Mouse (Mus musculus) testis, postnatal 10 days (tissue): ENCODE data around the gene Hoxd10.

Experiments used
- DNase-seq: peaks from one replicate; pipeline ENCODE4 v3.0.0; 2021; ENCODE audit warnings: low spot score

Gene Hoxd10

DNA sequence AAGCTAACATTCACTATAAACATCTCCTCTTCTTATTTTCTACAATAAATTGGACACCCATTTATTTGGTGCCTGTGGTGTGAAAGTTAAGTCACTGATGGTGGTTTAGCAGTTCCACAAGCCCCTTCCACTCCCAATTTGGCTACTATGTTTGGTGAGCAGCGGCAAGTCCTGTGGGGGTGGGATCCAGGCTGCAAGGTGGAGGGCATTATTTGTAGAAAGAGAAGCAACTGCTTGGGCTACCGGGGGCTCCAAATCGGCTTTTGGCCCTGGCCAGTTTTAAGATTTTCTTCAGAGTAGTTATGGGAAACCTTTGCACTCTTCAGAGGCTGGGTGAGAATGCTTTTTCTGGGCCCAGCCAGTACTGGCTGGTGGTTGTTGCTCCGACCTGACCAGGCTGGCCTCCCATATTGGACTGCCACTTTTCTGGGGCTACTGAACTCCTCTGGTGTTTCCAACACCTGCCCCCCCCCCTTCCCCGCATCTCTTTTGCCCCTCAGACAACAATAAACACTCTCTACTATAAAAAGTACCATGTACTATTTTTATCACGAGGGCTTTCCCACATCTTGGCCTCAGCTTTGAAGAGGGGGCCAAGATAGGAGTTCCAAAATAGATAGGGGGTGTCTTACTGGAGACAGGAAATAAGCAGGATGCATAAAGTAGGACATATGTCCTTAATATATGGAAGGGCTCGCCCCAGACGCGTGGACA is 40.2 kb downstream of the Hoxd10 start:
- DNase-seq: no peak

- no peak for DNase-seq
Observed at GRCm38 (mm10) chr2:74732513-74733316, 41.0 kb downstream of the Hoxd10 start.

DNA sequence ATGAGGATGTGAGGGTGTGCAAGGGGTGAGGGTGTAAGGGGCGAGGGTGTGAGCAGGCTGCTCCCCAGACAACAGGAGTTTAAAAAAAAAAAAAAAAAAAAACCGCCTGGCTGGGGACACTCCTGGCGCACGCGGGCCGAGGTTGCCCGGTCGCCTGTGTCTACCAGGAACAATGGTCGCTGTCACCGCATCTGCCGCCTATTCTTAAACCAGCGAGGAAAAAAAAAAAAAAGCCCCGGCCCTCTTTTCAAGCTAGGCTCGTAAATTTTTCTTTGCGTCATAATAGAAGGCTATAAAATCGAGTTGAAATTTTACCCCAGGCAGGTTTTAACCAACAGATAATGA is 41.6 kb downstream of the Hoxd10 start:
- no peak for DNase-seq

DNA sequence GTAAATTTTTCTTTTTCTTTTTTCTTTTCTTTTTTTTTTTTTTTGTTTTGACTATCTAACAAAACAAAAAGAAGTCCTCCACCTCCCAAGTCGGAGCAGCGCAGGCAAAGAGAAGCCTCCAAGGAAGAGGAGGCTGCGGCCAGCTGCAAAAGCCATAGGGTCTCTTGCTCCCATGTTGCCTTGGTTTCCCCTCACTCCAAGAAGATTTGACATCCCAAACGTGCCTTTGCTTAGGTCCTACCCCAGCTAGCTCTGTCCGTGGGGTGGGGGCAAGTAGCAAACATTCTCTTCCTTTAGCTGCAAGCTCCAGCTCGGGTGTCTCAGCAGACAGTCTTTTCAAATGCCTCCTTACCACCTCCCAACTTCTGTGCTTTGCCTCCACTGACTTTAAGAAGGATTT is 42.0 kb downstream of the Hoxd10 start:
- DNase-seq: no peak

DNA sequence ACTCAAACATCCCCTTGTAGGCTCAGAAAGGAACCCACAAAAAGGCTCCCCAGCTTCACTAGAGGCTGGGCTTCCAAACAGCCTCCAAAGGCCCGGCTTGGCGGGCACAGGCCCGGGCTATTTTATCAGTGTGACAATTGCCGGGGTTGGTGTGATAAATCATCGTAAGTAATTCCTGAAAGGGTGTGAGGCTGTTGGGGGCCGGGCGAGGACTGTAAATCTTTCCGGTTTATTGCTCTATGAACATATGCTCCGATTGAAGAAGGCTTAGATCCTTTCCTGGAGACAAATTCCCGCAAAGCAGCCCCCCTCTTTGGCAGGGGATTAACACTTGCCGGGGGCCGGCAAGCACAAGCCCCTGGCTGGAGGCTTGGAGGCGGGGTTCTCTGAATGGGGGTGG is 42.7 kb downstream of the Hoxd10 start:
- no peak for DNase-seq

DNA sequence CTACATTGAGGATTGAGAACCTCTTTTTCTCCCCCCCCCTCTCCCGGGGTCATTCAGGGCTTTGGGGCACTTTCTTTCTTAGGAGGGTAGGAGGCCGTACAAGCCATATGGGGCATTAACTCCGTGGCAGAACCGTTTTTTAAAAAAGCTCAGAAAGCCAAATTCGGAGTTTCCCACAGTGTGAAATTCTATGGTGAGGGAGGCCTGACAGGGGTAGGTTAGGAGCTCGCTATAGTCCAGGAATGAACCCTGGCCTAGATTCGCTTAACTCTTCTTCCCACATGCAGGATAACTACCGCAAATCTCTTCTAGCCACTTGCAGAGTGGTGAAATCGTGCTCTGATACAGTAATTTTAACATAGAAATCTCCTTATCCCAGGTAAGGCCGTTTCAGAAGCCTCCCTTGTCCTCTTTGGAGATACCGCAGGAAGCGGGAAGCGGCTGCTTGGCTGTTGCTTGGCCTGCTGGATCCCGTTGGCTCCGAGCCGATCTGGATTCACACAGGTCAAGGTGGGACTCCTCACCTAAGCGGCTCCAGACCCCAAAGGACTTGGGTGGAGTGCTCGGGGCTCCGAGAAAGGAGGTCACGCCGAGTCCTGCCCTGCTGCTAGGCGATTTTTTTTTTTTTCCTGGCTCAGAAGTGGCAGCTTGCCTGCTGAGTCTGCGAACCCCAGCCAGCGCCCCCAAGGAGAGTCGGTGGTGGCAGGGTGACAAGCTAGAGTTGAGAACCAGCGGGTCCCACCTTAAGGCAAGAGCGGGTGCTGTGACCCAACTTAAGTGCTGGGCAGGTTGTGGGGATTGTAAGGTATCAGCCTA is 43.5 kb downstream of the Hoxd10 start:
- no peak for DNase-seq

DNA sequence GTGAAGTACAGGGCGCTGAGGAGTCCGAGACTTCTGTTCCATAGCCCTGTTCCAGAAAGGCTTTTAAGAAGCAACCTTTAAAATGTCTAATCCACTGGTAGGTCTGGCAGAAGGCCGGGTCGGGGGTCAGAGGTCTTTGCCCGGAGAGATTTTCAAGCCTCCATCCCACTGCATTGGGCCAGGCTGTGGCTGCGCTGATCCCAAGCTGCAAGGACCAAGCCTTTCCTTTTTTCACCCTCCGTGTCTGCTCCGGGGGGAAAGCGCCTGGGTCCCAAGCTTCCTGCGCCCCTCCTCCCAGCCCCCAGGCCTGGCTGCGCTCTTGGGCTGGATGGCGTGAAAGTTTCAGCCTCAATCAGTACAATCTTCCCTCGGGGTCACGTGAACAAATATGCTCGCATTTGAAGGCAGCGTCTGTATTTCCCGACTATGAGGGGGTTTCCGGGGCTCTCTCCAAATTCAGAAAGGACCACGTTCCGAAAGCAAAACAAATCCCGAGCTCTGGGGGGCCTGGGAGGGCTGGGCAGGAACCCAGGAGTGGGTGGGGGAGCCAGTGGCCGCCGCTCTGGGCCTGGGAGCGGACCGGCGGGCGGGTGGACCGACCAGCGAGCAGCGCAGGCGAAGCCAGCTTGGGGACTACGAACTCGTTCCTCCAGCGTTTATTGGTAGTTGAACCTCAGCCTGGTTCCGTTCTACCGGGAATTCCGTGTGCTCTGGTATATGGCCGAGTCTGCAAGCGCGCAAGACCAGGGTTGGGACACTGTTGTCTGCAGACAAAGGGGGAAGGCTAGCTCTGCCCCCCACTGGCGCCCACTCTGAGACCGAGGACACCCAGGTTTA is 44.3 kb downstream of the Hoxd10 start:
- DNase-seq: no peak

DNA sequence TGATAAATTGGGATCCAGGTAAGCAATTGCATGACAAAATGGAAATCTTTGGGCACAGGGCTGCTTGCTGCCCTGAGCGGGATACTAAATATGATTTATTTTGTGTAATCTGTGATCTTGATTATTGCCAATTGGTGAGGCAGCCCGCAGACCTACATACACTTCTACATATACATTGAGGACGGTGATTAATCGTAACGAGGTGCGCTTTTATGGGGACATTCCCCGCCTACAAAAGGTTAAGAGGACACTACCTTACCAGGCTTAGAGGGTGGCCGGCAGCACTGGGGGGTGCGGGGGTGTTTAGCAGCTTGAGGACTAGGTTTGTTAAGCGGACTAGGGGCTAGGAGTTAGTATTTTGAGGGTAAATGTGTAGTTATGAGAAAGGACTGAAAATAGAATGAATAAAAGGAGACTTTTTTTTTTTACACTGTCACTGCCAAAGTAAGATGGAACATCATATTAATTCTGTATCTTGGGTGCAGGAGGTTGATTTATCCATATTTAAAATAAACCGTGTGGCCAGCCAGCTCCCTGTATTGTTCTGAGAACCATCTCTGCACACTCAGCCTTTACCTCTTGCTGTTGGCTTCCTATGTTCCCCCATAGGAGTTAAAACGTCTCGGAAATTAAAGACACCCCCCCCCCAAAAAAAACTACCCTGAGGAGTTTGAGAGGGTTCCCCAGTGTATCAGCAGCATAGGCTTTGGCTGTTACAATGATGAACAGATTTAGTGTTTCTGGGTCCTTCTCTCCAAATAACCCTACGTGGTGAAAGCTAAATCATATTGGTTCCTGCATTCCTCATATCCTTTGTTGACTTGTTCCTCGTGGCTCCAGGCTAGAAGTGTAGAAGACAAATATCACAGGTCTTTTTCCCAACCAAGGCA is 45.2 kb downstream of the Hoxd10 start:
- no peak for DNase-seq

DNA sequence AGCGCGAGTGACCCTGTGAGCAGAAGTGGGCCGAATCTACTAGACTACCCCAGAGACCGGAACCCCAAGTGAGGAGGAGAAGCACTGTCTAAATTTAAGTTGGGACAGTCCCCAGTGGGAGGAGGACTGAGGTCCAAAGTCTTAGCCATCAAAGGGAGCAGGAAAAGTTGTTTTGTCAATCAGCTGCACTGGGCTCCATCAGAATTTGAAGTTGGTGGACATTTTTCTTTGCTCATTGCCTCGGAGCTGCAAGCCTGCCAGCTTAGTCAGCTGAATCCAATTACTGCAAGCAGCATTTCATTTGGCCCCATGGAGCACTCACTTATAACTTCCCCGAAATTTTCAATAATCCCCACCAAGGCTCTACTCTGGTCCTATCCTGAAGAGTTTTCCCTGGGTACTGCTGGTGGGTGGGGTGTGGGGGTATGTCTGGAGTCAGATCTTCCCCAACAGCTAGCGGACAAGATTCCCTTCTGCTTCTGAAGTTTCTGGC is 45.9 kb downstream of the Hoxd10 start:
- DNase-seq: no peak

DNA sequence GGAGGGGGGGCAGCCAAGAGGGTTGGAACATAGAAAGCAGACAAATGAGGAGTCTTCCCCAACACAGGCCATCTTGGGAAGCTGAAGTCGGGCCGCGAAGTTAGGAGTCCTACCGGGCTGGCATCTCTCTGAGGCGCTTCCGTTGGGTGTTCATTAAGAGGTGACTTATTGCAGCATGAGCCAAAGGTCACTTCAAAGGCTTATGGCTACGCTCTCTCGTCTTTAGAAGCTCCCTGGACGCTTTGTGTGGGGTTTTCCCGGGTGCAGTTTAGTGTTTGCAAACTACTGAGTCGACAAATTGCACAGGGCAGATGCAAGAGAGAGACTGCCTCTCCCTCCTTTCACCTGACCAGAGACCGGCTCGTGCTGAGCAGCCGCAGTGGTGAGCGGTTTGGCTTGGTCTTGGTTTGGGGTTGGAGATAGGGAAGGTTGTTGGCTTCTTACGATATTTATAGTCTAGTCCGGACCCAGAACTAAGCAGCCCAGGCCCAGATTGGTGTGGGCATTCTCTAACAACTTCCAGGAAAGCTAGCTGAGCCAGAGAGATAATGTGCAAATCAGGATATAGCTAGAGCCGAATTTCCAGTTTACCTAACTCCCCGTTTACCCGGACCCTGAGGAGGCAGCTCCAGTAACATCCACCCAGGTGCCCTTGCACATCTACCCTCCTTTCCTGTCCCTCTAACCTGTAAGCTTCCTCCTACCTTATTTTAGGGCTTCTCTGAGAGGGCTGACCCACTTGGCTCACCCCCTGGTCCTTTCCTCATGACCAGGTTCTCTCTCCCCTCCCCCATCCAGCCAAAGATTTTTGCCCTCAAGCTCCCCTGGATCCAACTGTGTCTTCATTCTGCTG is 47.1 kb downstream of the Hoxd10 start:
- DNase-seq: no peak

DNA sequence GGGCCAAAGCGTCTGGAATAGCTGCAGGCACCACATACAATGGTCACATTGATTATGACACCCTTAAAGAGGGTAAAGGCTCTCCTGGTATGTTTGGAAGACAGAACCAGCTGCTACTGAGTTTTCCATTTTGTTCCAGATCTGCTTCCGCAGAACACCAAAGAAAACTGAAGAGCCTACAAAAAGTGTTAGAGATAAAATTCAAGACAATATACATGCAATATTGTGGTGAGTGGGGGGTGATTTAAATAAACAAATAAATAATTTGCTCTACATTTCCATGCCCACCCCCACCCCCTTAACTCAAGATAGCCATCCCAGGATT is 47.7 kb downstream of the Hoxd10 start:
- DNase-seq: no peak

GRCm38 (mm10) chr2:74739869-74740268 is 48.1 kb downstream of the Hoxd10 start:
- no peak for DNase-seq

- DNase-seq: no peak
Observed at GRCm38 (mm10) chr2:74740311-74741091, 48.8 kb downstream of the Hoxd10 start.

DNA sequence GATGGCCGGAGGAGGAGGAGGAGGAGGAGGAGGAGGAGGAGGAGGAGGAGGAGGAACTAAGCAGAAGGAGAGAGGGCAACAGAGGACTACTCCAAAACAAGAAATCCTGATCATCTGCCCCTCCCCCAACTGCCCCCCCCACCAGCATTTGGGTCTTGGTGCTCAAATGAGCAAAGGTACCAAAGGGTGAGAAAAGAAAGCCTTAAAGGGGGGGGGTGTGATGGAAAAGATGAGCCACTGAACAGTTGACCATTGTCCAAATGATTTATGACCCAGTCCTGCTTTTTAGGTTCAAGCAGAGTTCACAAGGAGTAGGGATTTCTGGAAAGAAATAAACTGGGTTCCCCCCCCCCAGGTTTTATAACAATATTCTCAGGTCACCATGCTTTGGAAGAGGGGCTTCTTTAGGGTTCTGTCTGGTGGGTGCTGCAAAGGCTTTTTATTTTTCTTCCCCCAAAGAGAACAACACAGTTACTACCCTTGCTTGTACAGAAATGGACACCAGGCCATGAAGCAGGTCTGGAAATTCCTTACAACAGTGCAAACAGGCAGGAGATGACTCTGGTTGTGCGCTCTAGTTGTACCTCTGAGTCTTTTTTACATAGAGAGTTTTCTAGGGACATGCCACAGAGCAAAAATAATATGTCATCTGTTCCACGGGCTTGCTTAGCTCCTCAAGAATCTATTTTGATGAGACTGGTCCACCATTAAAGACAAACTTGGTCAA is 49.7 kb downstream of the Hoxd10 start:
- no peak for DNase-seq

DNA sequence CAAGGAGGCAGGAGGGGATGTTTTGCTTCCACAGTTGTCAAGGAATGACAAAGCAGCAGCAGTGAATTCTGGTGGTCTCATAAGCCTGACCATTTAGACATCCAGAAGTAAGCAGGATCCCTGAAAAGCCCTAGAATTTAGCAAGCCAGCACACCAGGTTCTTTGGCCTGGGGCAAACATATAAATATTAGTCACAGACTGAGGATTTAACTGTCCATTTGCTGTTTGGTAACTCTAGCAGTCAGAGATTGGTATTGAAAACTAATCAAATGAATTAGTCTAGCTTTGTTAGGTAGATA is 50.2 kb downstream of the Hoxd10 start:
- no peak for DNase-seq
